Comparison of ENCODE assay signal across 21 mouse cellular contexts in the genomic region with DNA sequence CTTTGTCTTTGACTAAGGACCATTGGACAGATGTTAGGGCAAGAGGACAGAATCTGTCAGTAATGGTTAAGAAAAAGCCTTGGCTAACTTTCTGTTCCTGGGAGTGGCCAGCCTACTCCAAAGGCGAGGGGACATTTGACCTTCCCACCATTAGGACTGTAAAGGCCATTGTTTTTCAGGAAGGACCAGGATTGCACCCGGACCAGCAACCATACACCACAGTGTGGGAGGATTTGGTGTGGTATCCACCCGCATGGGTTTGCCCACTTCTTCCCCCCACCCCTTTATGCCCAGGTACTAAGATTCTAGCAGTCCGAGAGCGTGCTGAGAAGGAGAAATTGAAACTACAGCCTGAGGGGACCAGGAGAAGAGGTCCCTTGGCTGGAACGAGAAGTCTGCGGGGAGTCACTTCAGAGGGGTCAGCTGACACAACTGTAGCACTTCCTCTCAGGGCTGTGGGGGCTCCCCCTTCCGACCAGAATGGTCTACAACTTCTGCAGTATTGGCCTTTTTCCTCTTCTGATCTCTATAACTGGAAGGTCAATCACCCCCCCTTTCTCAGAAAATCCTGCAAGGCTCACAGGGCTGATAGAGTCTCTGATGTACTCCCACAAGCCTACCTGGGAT.
DNase-seq lines count a peak whose midpoint lies in the region; ATAC-seq and TF ChIP-seq lines count a peak whose summit lies in the region.
"Had no signal": no experiment of that assay in that cellular context is flagged by ENCODE, and none has a peak within 500 bp of the region (broad histone marks: within the 10 kb centered on the region; RNA-seq: fewer than 3 reads in every experiment).

No protein-coding gene starts in this region.

- WGBS in kidney, embryonic 15.5 days = 49% methylated on average over 8 of the region's 8 CpGs
- 38% methylated on average over 8 of the region's 8 CpGs for WGBS in kidney, adult 2 months
- WGBS in hindbrain, embryonic 12.5 days = 71% methylated on average over 8 of the region's 8 CpGs

- no peaks in the 10 kb centered on the region for H3K9me3 ChIP-seq in kidney, embryonic 15.5 days (replicated peaks)
- no peaks in the 10 kb centered on the region for H3K9me3 ChIP-seq in hindbrain, embryonic 12.5 days (replicated peaks)
- H3K9me3 ChIP-seq: heart, embryonic 12.5 days; hindbrain, embryonic 10.5 days; limb, embryonic 15.5 days; midbrain, embryonic 10.5 days had no signal

- H3K27ac ChIP-seq in kidney, embryonic 15.5 days = no peak overlapping the region
- H3K27ac ChIP-seq in kidney, adult 2 months (ENCODE audit: insufficient read depth, low read depth, low read length) = no peak overlapping the region
- no peak overlapping the region for H3K27ac ChIP-seq in hindbrain, embryonic 12.5 days
- H3K27ac ChIP-seq: hindbrain, embryonic 10.5 days; layer of hippocampus, adult 2 months; limb, embryonic 15.5 days; midbrain, embryonic 10.5 days had no signal

- 0 out of 2 replicates have a peak, but pooled peaks cover 8% of the 10 kb centered on the region for H3K4me1 ChIP-seq in kidney, embryonic 15.5 days
- no peaks in the 10 kb centered on the region for H3K4me1 ChIP-seq in kidney, adult 2 months (ENCODE audit: control insufficient read depth, insufficient read depth, low read length)
- no peaks in the 10 kb centered on the region for H3K4me1 ChIP-seq in hindbrain, embryonic 12.5 days
- H3K4me1 ChIP-seq: heart, embryonic 12.5 days; hindbrain, embryonic 10.5 days; limb, embryonic 15.5 days; midbrain, embryonic 10.5 days had no signal

- H3K4me3 ChIP-seq in kidney, embryonic 15.5 days (replicated peaks) = no peak overlapping the region
- H3K4me3 ChIP-seq in kidney, adult 2 months (ENCODE audit: insufficient read depth, low read depth, low read length) = no peak overlapping the region
- no peak overlapping the region for H3K4me3 ChIP-seq in hindbrain, embryonic 12.5 days
- H3K4me3 ChIP-seq: heart, embryonic 12.5 days; hindbrain, embryonic 10.5 days; layer of hippocampus, adult 2 months; limb, embryonic 15.5 days; midbrain, embryonic 10.5 days had no signal

- ATAC-seq in kidney, embryonic 15.5 days (replicated peaks; ENCODE audit: low FRiP score) = 0 out of 2 replicates have a peak, but pooled peaks have one; percentile 40
- peak; percentile 96 to 99 for ATAC-seq in hematopoietic stem cell, adult 5-6 weeks (replicated peaks in 1 of 2; ENCODE audit: insufficient read depth in 1 of 2, low FRiP score in 2 of 2, low TSS enrichment in 1 of 2, low read depth in 1 of 2, poor library complexity in 2 of 2, severe bottlenecking in 2 of 2)
- no peak for ATAC-seq in hindbrain, embryonic 12.5 days (ENCODE audit: low FRiP score)
- ATAC-seq: forebrain, embryonic 16.5 days had no signal

- no peaks in the 10 kb centered on the region for H3K36me3 ChIP-seq in kidney, embryonic 15.5 days
- no peaks in the 10 kb centered on the region for H3K36me3 ChIP-seq in kidney, adult 2 months (ENCODE audit: control insufficient read depth, insufficient read depth, low read length)
- H3K36me3 ChIP-seq in hindbrain, embryonic 12.5 days = no peaks in the 10 kb centered on the region
- H3K36me3 ChIP-seq: heart, embryonic 12.5 days; hindbrain, embryonic 10.5 days; limb, embryonic 15.5 days; midbrain, embryonic 10.5 days had no signal

- no peak overlapping the region for H3K9ac ChIP-seq in kidney, embryonic 15.5 days
- no peak overlapping the region for H3K9ac ChIP-seq in hindbrain, embryonic 12.5 days
- H3K9ac ChIP-seq: heart, embryonic 12.5 days; limb, embryonic 15.5 days; lung, embryonic 14.5 days had no signal

- no peak for DNase-seq in kidney, adult 2 months
- DNase-seq in thymus, postnatal 14 days = peak; percentile 22
- no peak for DNase-seq in thymus, postnatal 0 days (ENCODE audit: low spot score)
- DNase-seq in gastrocnemius, adult 18-20 months (ENCODE audit: low spot score) = no peak
- DNase-seq: adrenal gland, adult 2 months; cerebellum, postnatal 10 days; gastrocnemius, postnatal 36 days; kidney, postnatal 10 days; lung, embryonic 14.5 days; lung, postnatal 36 days; right cerebral cortex, postnatal 4 days; thymus, postnatal 4 days had no signal

- TF ChIP-seq POLR2A in kidney, adult 2 months (IDR thresholded peaks at IDR 0.05; ENCODE audit: low read depth, low read length) = no peak

- no peak overlapping the region for H3K4me2 ChIP-seq in kidney, embryonic 15.5 days
- no peak overlapping the region for H3K4me2 ChIP-seq in hindbrain, embryonic 12.5 days (replicated peaks)
- H3K4me2 ChIP-seq: heart, embryonic 12.5 days; limb, embryonic 15.5 days; lung, embryonic 14.5 days had no signal

- no peak for TF ChIP-seq CTCF in kidney, adult 2 months (conservative IDR thresholded peaks at IDR 0.05; ENCODE audit: insufficient read depth, insufficient read length, low read depth, low read length)

- H3K27me3 ChIP-seq in kidney, embryonic 15.5 days = no peaks in the 10 kb centered on the region
- H3K27me3 ChIP-seq in kidney, adult 2 months (replicated peaks; ENCODE audit: control insufficient read depth, insufficient read depth, low read length) = no peaks in the 10 kb centered on the region
- H3K27me3 ChIP-seq in hindbrain, embryonic 12.5 days = no peaks in the 10 kb centered on the region
- H3K27me3 ChIP-seq: heart, embryonic 12.5 days; limb, embryonic 15.5 days had no signal
